Mouse (Mus musculus) gastrocnemius, adult 2 months (tissue): ENCODE results near the gene Slc26a5. TPM values are rescaled to one million over a fixed set of nuclear protein-coding genes. Genes with fewer than 3 reads are reported as not detected.
A peak's percentile ranks its signal among the peaks of the same experiment; 100 is the strongest.

Source experiments
- DNase-seq: peaks from one replicate; pipeline ENCODE4 v3.0.0; 2022
- H3K27ac ChIP-seq: fragments of 200-600 bp; 2 replicates; pipeline ENCODE4 v1.8.1; 2022; ENCODE audit warnings: mild to moderate bottlenecking
- H3K4me3 ChIP-seq: fragments of 200-600 bp; 2 replicates; pipeline ENCODE4 v1.8.1; 2022; ENCODE audit warnings: mild to moderate bottlenecking, moderate library complexity
- CTCF ChIP-seq: fragments of 200-600 bp; IDR thresholded peaks from 2 replicates; pipeline ENCODE4 v1.8.1; 2022; ENCODE audit warnings: antibody characterized with exemption, mild to moderate bottlenecking, moderate library complexity
- intact Hi-C: fragments of 180-260 bp; cut with DNase I; formaldehyde crosslinking; loops from one replicate; pipeline ENCODE4 v1.15.1; 2025
- total RNA-seq, 2 experiments: library from RNA; stranded (reverse); gene quantifications; 2 replicates each; pipeline ENCODE4 v1.2.3; 2021

Gene Slc26a5
- total RNA-seq, 2 experiments from 2014 or later: not detected

- no peak for TF ChIP-seq CTCF
- intact Hi-C loops: no loop called here
- H3K4me3 ChIP-seq: 0 out of 2 replicates have a peak overlapping the region, but pooled peaks have one; percentile 84
- H3K27ac ChIP-seq: no peak overlapping the region
- DNase-seq: no peak
Measured at GRCm38 (mm10) chr5:21789061-21789460, 76.3 kb downstream of the Slc26a5 start.

- DNase-seq: no peak
- intact Hi-C loops: loop anchor here (2.0 kb wide), 1 partner anchor 51 kb away; the partner anchor contains the start of gene Pmpcb
- peak overlapping the region; percentile 84 for H3K4me3 ChIP-seq
- TF ChIP-seq CTCF: no peak
- peak overlapping the region; percentile 91 for H3K27ac ChIP-seq
Measured at GRCm38 (mm10) chr5:21787186-21788105, 78.0 kb downstream of the Slc26a5 start.

DNA sequence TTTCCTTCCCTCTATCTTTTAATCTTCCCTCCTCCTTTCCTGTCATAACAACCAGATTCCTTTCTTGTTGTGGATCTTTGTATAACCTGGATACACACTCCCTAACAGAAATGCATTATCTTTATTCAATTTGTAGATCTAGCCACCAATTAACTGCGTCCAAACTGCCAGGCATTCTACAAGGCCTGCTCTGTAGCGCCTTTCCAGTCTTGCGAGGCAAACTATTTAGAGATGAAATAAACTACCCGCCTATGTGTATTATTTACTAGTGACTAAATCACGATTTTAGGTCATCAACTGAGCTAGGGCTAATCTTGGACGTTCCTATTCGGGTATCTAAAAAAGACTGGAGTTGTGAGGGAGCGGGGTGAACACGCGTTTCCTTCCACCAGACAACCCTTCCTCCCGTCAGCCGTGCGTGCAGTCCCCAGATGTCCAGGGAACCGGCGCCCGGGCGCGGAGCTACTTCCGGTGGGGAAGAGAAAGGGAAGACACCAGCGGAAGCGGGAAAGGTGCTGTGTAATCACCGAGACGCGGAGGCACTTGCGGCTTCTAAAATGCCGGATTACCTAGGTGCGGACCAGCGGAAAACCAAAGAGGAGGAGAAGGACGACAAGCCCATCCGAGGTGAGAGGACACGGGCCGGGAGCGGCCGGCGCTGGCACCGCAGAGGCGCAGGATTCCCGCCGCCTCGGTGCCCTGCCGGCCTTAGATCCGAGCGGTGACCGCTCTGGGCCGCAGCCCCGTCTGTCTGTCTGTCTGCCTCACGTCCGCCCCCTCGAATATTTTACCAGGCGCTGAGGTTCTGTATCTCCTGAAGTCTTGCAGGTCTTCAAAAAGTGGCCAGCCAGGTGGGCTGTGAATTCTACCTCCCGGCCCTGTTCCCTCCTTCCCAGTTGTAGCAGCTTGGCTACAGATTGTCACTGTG, 78.9 kb downstream of the Slc26a5 start:
- H3K4me3 ChIP-seq: peak overlapping the region; percentile 84
- H3K27ac ChIP-seq: peak overlapping the region; percentile 91
- no peak; the same call in 1 of the 2 replicates for TF ChIP-seq CTCF
- peak; percentile 94 for DNase-seq
- intact Hi-C loops: loop anchor here (2.0 kb wide), 1 partner anchor 50 kb away; the partner anchor contains the start of gene Pmpcb

GRCm38 (mm10) chr5:21785776-21786175, 79.6 kb downstream of the Slc26a5 start:
- TF ChIP-seq CTCF: no peak
- H3K27ac ChIP-seq: peak overlapping the region; percentile 91
- no peak for DNase-seq
- H3K4me3 ChIP-seq: peak overlapping the region; percentile 84
- intact Hi-C loops: loop anchor here (2.0 kb wide), 1 partner anchor 49 kb away; the partner anchor contains the start of gene Pmpcb

GRCm38 (mm10) chr5:21785053-21785452, 80.4 kb downstream of the Slc26a5 start, which contains the start of the genes Dnajc2 and Psmc2:
Gene Dnajc2, minus strand, starts transcription at chr5:21785251.
Gene Psmc2, plus strand, starts transcription at chr5:21785283.
- DNase-seq: peak; percentile 94
- intact Hi-C loops: no loop called here
- TF ChIP-seq CTCF: no peak

GRCm38 (mm10) chr5:21784161-21785052, 81.0 kb downstream of the Slc26a5 start:
- H3K27ac ChIP-seq: peak overlapping the region; percentile 91
- H3K4me3 ChIP-seq: peak overlapping the region; percentile 84
- peak; percentile 24 for DNase-seq
- TF ChIP-seq CTCF: no peak
- intact Hi-C loops: no loop called here

More at GRCm38 (mm10) chr5:21785053-21785452, 80.4 kb downstream of the Slc26a5 start, which contains the start of the genes Dnajc2 and Psmc2:
- Histone ChIP-seq H3K4me3 (peak within 1 kb of the TSS; percentile 84), H3K27ac (peak within 1 kb of the TSS; percentile 91)

- Histone ChIP-seq H3K27ac (no peak overlapping the region), H3K4me3 (no peak overlapping the region)
- DNase-seq: no peak
- intact Hi-C loops: no loop called here
- no peak for TF ChIP-seq CTCF
Measured at GRCm38 (mm10) chr5:21776491-21776890, 88.9 kb downstream of the Slc26a5 start.

DNA sequence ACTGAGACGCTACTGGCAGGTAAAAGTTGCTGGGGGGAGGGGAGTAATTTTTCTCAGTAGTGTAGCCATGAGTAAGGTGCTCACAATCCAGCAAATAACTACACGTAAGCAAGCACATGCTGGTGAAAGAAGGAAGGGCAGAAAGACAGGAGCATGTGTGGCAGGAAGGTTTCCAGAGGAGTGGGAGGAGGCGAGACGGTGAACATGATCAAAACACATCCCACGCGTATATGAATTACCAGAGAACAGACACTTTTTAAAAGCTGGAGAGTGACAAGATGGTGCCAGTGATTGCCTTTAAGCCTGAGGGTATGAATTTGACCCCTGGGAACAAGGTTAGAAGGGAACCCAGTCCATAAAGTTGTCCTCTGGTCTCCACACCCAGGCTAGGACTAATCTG, 95.6 kb downstream of the Slc26a5 start:
- Histone ChIP-seq H3K27ac (no peak overlapping the region), H3K4me3 (no peak overlapping the region)
- intact Hi-C loops: no loop called here
- no peak for TF ChIP-seq CTCF
- DNase-seq: no peak

GRCm38 (mm10) chr5:21768506-21768905, 96.9 kb downstream of the Slc26a5 start:
- intact Hi-C loops: no loop called here
- no peak for DNase-seq
- TF ChIP-seq CTCF: no peak
- Histone ChIP-seq H3K4me3 (no peak overlapping the region), H3K27ac (no peak overlapping the region)

Other genes with a start within 250 kb of the Slc26a5 start
- gene Fbxl13, start 220.0 kb downstream of the Slc26a5 start, total RNA-seq: under 1 TPM in 1 of 2 experiments, not detected in 1; 0.13 TPM
- 1 to 10 TPM; 3.5 to 4.1 TPM for gene Armc10, start 219.8 kb downstream of the Slc26a5 start, total RNA-seq
- gene Napepld, start 164.2 kb downstream of the Slc26a5 start, total RNA-seq: 10 to 100 TPM in 1 of 2 experiments, 1 to 10 TPM in 1; 9.2 to 11.3 TPM
- gene Pmpcb, start 128.5 kb downstream of the Slc26a5 start, total RNA-seq: 100 to 1,000 TPM in 1 of 2 experiments, 10 to 100 TPM in 1; 90.8 to 122 TPM
- gene Dnajc2, start 80.4 kb downstream of the Slc26a5 start, total RNA-seq: 10 to 100 TPM; 21.4 to 24.7 TPM
- gene Psmc2, start 80.3 kb downstream of the Slc26a5 start, total RNA-seq: 100 to 1,000 TPM; 111 to 127 TPM